Comparison of ENCODE assay signal across 8 mouse cellular contexts in the genomic region with DNA sequence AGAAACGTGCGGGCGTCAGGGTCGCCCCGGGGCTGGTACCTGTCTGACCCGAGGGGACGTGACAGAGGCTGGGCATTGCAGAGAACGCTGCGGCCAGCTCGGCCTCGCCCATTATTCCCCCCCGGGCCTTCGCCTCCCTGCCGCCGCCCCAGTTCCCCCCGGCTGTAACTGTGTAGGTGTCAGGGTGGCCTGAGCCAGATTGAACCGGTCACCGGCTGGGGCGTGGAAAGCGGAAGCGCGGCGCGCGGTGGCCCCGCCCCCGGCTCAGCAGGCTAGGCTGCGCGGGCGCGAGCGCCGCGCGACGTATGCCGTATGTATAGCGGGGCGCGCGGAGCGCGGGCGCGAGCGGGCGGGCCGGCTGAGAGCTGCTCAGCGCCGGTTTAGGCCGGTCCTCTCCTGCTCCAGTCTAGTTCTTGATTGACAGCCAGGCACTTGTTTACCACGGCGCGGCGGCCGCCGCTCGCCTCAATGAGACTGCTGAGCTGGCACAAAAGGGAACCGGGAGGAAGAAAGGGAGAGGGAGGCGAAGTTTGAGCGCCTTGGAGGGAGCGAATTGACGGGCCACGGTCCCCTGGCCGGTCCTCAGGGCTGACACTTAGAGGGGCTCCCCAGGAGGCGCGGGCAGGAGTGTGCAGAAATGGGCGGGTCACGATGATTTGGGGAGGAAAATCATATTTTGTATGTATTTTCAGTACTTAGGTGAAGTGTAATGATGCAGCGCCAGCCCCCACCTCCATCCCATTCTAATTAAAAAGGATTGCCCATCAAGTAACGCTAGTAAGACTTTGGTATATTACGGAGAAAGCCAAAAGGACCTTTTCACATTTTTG. TPM values are rescaled to one million over a fixed set of nuclear protein-coding genes. Genes with fewer than 3 reads are reported as not detected.
DNase-seq lines count a peak whose midpoint lies in the region; ATAC-seq and TF ChIP-seq lines count a peak whose summit lies in the region.

No protein-coding gene starts in this region.

- H3K36me3 ChIP-seq in MEL (ENCODE audit: control insufficient read depth in 1 of 2, insufficient read depth in 2 of 2, low read length in 2 of 2): peaks cover 0 to 3% of the 10 kb centered on the region in 2 experiments; a peak in 2 of 4 replicates
- peaks cover 20% of the 10 kb centered on the region for H3K36me3 ChIP-seq in forebrain, embryonic 16.5 days (ENCODE audit: control insufficient read depth, insufficient read depth)
- H3K36me3 ChIP-seq in neural tube, embryonic 15.5 days: peaks cover 20% of the 10 kb centered on the region

- H3K27ac ChIP-seq in MEL (ENCODE audit: control insufficient read depth, low read depth, low read length): peak overlapping the region; percentile 97
- H3K27ac ChIP-seq in forebrain, embryonic 16.5 days (ENCODE audit: low read length): peak overlapping the region; percentile 100
- peak overlapping the region; percentile 99 for H3K27ac ChIP-seq in layer of hippocampus, adult 2 months
- H3K27ac ChIP-seq in neural tube, embryonic 15.5 days (replicated peaks): peak overlapping the region; percentile 100

- H3K9me3 ChIP-seq in MEL (replicated peaks; ENCODE audit: insufficient read depth, low read length): no peaks in the 10 kb centered on the region
- H3K9me3 ChIP-seq in forebrain, embryonic 16.5 days (ENCODE audit: control insufficient read depth, low read length): no peaks in the 10 kb centered on the region
- no peaks in the 10 kb centered on the region for H3K9me3 ChIP-seq in neural tube, embryonic 15.5 days (replicated peaks)

- peak overlapping the region; percentile 75 for H3K4me2 ChIP-seq in forebrain, embryonic 16.5 days (ENCODE audit: low read length)
- peak overlapping the region; percentile 61 for H3K4me2 ChIP-seq in neural tube, embryonic 15.5 days

- TF ChIP-seq RAD21 in MEL (IDR thresholded peaks at IDR 0.05; ENCODE audit: low read depth, low read length): no peak

- peak; percentile 96 for DNase-seq in MEL (ENCODE audit: low read depth, low spot score)
- peak; percentile 92 to 97 for DNase-seq in cerebellum, adult 18-20 months
- DNase-seq in heart, postnatal 36 days: peak; percentile 90
- DNase-seq in layer of hippocampus, adult 2 months (ENCODE audit: low spot score in 2 of 2): peak; percentile 87 to 88
- peak; percentile 93 for DNase-seq in lung, adult 2 months
- DNase-seq in testis, postnatal 10 days (ENCODE audit: low spot score): peak; percentile 95

- TF ChIP-seq CTCF in MEL (IDR thresholded peaks at IDR 0.05 in 2 of 3, conservative IDR thresholded peaks at IDR 0.05 in 1 of 3; ENCODE audit: control insufficient read depth in 1 of 3, insufficient read depth in 1 of 3, low read depth in 2 of 3, low read length in 3 of 3, poor library complexity in 1 of 3, severe bottlenecking in 1 of 3): no peak
- no peak for TF ChIP-seq CTCF in layer of hippocampus, adult 2 months (conservative IDR thresholded peaks at IDR 0.05)
- no peak for TF ChIP-seq CTCF in lung, adult 2 months (IDR thresholded peaks at IDR 0.05; ENCODE audit: insufficient read depth, low read length)

- no peaks in the 10 kb centered on the region for H3K27me3 ChIP-seq in MEL (ENCODE audit: control insufficient read depth in 1 of 2, insufficient read depth in 2 of 2, low read length in 2 of 2)
- no peaks in the 10 kb centered on the region for H3K27me3 ChIP-seq in forebrain, embryonic 16.5 days (replicated peaks; ENCODE audit: control insufficient read depth, insufficient read depth, low read length)
- no peaks in the 10 kb centered on the region for H3K27me3 ChIP-seq in neural tube, embryonic 15.5 days (replicated peaks)

- peak; percentile 17 to 63; a peak in 3 of 4 replicates for TF ChIP-seq POLR2A in MEL (IDR thresholded peaks at IDR 0.05; ENCODE audit: control insufficient read depth in 1 of 2, insufficient read depth in 1 of 2, low read depth in 1 of 2, low read length in 2 of 2, poor library complexity in 1 of 2)
- TF ChIP-seq POLR2A in lung, adult 2 months (IDR thresholded peaks at IDR 0.05; ENCODE audit: borderline replicate concordance, extremely low read depth, low read depth, low read length): peak; percentile 62; the same call in 1 of the 2 replicates

- peak overlapping the region; percentile 55 to 98 for H3K4me3 ChIP-seq in MEL (ENCODE audit: control insufficient read depth in 1 of 2, insufficient read depth in 1 of 2, low read depth in 2 of 2, low read length in 2 of 2)
- peak overlapping the region; percentile 97 for H3K4me3 ChIP-seq in forebrain, embryonic 16.5 days (replicated peaks; ENCODE audit: low read length)
- peak overlapping the region; percentile 77 for H3K4me3 ChIP-seq in layer of hippocampus, adult 2 months
- peak overlapping the region; percentile 76 for H3K4me3 ChIP-seq in lung, adult 2 months (replicated peaks; ENCODE audit: extremely low read depth, low read depth, low read length)
- peak overlapping the region; percentile 89 for H3K4me3 ChIP-seq in neural tube, embryonic 15.5 days (replicated peaks)

- H3K9ac ChIP-seq in MEL (ENCODE audit: control insufficient read depth, low read depth, low read length, poor library complexity, severe bottlenecking): peak overlapping the region; percentile 99
- peak overlapping the region; percentile 100 for H3K9ac ChIP-seq in forebrain, embryonic 16.5 days (replicated peaks; ENCODE audit: low read depth, low read length)
- H3K9ac ChIP-seq in neural tube, embryonic 15.5 days (replicated peaks): peak overlapping the region; percentile 100

- TF ChIP-seq EP300 in MEL (IDR thresholded peaks at IDR 0.05; ENCODE audit: low read depth in 1 of 2, low read length in 2 of 2): peak in 1 of 2 experiments; percentile 28; a peak in 1 of 4 replicates

- intact Hi-C loops in heart, postnatal 36 days (cut with DNase I): loop anchor here (2.0 to 10.0 kb wide), 5 partner anchors 55 to 899 kb away; partner anchors contain the start of genes Cetn3 and Lysmd3

- under 1% methylated on average over 65 of the region's 72 CpGs for WGBS in forebrain, embryonic 16.5 days
- WGBS in lung, adult 2 months: 1% methylated on average over 72 of the region's 72 CpGs
- WGBS in neural tube, embryonic 15.5 days: under 1% methylated on average over 70 of the region's 72 CpGs

- H3K4me1 ChIP-seq in MEL (ENCODE audit: control insufficient read depth in 1 of 2, insufficient read depth in 2 of 2, low read length in 2 of 2): no peaks in the 10 kb centered on the region
- H3K4me1 ChIP-seq in forebrain, embryonic 16.5 days (replicated peaks; ENCODE audit: control insufficient read depth, insufficient read depth, low read length): peaks cover 8% of the 10 kb centered on the region
- H3K4me1 ChIP-seq in lung, adult 2 months (ENCODE audit: control insufficient read depth, insufficient read depth, low read length): peaks cover 3% of the 10 kb centered on the region
- peaks cover 9% of the 10 kb centered on the region for H3K4me1 ChIP-seq in neural tube, embryonic 15.5 days

- ATAC-seq in forebrain, embryonic 16.5 days: peak; percentile 90
- ATAC-seq in neural tube, embryonic 15.5 days (ENCODE audit: low FRiP score): peak; percentile 91

- peaks cover 6% of the 10 kb centered on the region; the same call in 1 of the 2 replicates for H3K79me2 ChIP-seq in MEL (ENCODE audit: control insufficient read depth, insufficient read depth, low read length, poor library complexity)

TF ChIP-seq in MEL, 35 proteins besides CTCF, POLR2A, EP300 and RAD21:
- 0 out of 2 replicates have a peak, but pooled peaks have one; percentile 36 for TF ChIP-seq POLR2AphosphoS5 (IDR thresholded peaks at IDR 0.05; ENCODE audit: borderline replicate concordance, low read depth, low read length)
- peak; percentile 67; the same call in 1 of the 2 replicates for TF ChIP-seq POLR2AphosphoS2 (IDR thresholded peaks at IDR 0.05; ENCODE audit: low read length)
- 0 out of 2 replicates have a peak, but pooled peaks have one; percentile 1 for TF ChIP-seq ETS1 (IDR thresholded peaks at IDR 0.05; ENCODE audit: low read depth, low read length)
- peak; percentile 81 for TF ChIP-seq ELF1 (IDR thresholded peaks at IDR 0.05; ENCODE audit: low read depth, low read length)
- no peak for TF ChIP-seq CHD2 (IDR thresholded peaks at IDR 0.05; ENCODE audit: low read length)
- TF ChIP-seq ZC3H11A (IDR thresholded peaks at IDR 0.05; ENCODE audit: low read depth, low read length): no peak
- TF ChIP-seq NRF1 (IDR thresholded peaks at IDR 0.05; ENCODE audit: insufficient read depth, low read depth, low read length, poor library complexity, severe bottlenecking): peak; percentile 55
- TF ChIP-seq USF1 (IDR thresholded peaks at IDR 0.05; ENCODE audit: low read depth, low read length): no peak
- TF ChIP-seq MAFK (IDR thresholded peaks at IDR 0.05; ENCODE audit: borderline replicate concordance, low read depth, low read length): peak; percentile 74; the same call in 1 of the 2 replicates

RNA-seq across cellular contexts. Expression of gene Arrdc3, which starts 2.9 kb away (rescaled TPM):
- 1.3 and 1.5 TPM in 2 replicates for total RNA-seq in MEL (2012; rRNA removed)
- polyA plus RNA-seq in MEL (2012; ENCODE audit: insufficient read depth in 1 of 2, insufficient read length in 2 of 2, low read depth in 1 of 2, low replicate concordance in 2 of 2, missing spikeins in 1 of 2): 1 to 10 TPM in 1 of 2 experiments, not detected in 1; 3.5 TPM
- 69.8 and 81.0 TPM in 2 replicates for polyA plus RNA-seq in forebrain, embryonic 16.5 days (2015; fragmentation: Nextera tagmentation; extraction: Ambion mirVana)
- 10 to 100 TPM; 38.0 to 42.2 TPM for total RNA-seq in heart, postnatal 36 days (2021)
- 10 to 100 TPM; 35.1 to 46.5 TPM for total RNA-seq in layer of hippocampus, adult 2 months (2021)
- 51.8 and 81.7 TPM in 2 replicates for polyA plus RNA-seq in lung, adult 2 months (2012; rRNA removed)
- 32.3 and 33.2 TPM in 2 replicates for polyA plus RNA-seq in neural tube, embryonic 15.5 days (2015; fragmentation: Nextera tagmentation; extraction: Ambion mirVana)

Comparison
In these comparisons a context has a peak if more than half of its experiments do, and no peak if none do; other contexts are left out.
1. Peak in every context shown above with its lines: DNase-seq, ATAC-seq, H3K4me3 ChIP-seq and H3K27ac ChIP-seq.